Mouse (Mus musculus): ENCODE measurements around the gene Pitpnm1.

The Pitpnm1 gene

GRCm38 (mm10) chr19:4094774-4095303 is 5.0 kb upstream of the Pitpnm1 start:
- DNase-seq (ENCODE audit: low read depth, low spot score) = no peak

- no peak for DNase-seq (ENCODE audit: low read depth, low spot score)
These were observed 4.0 kb upstream of the Pitpnm1 start for GRCm38 (mm10) chr19:4095802-4096201.

DNA sequence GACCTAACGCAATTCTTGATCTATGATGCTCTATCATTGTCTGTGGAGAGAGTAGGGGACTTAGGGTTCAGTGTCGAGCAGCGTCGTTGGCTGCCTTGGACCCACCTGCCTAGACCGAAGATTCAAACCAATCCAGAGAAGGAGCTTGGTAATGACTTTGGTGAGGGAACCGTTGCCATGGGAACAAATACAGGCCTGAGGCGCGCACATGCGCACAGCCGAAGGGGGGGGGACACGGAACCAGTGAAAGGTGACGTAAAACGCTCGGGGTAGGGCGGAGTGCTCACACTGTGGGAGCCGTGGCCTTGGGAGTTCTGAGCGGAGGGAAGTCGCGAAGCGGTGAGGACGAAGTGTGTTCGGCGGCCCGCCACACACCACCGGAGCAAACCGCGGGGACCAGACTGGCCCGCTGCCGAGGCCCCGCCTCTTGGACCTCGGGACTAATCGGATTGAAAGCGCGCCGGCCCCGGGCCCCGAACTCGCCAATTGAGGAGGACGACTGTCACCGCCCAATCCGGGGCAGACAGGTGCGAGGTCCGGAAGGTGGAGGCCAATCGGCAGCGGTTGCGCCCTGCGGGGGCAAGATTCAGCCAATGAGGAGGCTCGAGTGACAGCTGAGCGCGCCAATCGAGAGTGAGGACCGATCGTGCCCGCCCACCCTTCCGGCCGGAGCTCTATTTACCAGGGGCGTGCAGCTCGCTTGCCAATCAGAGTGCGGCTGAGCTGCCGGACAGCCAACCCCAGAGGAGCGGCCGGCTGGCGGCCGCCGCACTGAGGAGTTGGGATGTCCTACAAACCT is 3.0 kb upstream of the Pitpnm1 start, which contains the start of gene Cdk2ap2:
Cdk2ap2 (plus strand) TSS at position 541 of the 799 bp plus-strand sequence.
- peak; percentile 100 for DNase-seq (ENCODE audit: low read depth, low spot score)

DNA sequence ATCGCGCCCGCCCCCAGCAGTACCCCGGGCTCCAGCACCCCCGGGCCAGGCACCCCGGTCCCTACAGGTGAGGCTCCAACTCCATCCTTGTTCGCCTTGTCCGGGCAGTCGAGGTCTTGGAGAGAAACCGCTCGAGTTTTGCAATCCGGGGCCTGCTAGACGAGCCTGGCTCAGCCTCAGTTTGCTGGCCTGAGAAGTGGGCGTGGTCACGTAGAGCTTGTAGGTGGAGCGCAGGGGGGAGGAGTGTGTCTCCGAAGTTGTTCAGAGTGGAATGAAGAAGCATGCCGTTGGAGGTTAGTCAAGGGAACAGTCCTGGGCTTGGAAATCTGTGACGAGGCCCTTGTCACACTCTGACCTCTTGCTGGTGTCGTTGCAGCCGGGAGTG is 2.4 kb upstream of the Pitpnm1 start:
- DNase-seq (ENCODE audit: low read depth, low spot score) = peak; percentile 96

- DNase-seq (ENCODE audit: low read depth, low spot score) = no peak
These were observed 1.4 kb upstream of the Pitpnm1 start for GRCm38 (mm10) chr19:4098426-4098825.

DNA sequence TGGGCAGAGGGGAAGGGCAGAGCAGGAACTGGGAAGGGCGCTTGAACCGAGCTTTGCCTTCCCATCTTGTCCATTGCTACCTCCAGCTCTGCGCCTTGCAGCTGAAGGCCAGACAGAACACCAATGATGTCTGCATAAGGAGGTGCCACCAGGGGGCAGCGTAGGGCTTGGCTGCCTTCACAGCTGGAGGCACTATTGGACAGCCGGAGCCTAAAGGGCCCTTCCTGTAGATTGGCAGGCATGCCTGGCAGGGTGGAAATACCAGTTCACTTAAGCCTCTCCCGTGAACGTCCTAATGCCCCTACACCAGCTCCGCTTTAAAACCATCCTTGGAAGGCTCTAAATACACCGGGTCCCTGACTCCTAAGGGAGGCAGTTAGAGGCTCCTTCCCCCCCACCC is 742 bp upstream of the Pitpnm1 start:
- peak; percentile 92 for DNase-seq (ENCODE audit: low read depth, low spot score)

- DNase-seq (ENCODE audit: low read depth, low spot score) = peak; percentile 63
These were observed 992 bp downstream of the Pitpnm1 start for GRCm38 (mm10) chr19:4100718-4101261.

DNA sequence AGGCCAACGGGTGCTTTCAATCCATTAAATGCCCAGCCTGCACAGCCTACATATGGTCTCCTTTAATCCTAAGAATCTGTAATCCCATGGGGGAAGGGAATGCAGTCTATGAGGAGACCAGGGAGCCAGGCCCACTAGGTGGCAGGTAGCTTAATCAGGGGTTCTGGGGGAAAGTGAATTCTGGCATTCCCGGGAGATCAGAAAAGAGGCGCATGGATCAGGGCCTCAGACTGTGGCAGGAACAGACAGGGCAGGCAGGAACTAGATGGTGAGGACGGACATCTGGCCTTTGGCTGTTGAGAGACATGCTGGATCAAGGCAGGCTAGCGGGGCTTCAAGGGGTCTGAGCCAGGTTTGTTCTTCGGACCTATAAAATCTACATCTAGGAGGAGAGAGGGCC is 1.7 kb downstream of the Pitpnm1 start:
- no peak for DNase-seq (ENCODE audit: low read depth, low spot score)

DNA sequence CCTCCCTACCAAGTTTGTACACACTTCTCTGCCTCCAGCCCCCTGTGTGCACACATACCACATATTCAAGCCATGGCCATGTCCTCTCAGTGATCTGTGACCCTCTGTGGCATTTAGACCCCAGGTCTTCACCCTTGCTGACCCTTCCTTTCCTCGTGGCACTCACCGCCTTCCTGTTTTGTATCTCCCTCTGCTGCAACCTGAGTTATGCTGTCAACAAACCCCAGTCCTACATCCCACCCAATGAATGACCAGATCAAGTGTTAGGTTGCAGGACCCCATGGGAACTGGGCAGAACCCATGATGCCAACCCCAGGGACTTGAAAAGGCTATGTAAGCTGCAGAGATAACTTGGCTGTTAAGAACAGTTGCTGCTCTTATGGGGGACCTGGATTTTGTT is 2.3 kb downstream of the Pitpnm1 start:
- DNase-seq (ENCODE audit: low read depth, low spot score) = no peak

DNA sequence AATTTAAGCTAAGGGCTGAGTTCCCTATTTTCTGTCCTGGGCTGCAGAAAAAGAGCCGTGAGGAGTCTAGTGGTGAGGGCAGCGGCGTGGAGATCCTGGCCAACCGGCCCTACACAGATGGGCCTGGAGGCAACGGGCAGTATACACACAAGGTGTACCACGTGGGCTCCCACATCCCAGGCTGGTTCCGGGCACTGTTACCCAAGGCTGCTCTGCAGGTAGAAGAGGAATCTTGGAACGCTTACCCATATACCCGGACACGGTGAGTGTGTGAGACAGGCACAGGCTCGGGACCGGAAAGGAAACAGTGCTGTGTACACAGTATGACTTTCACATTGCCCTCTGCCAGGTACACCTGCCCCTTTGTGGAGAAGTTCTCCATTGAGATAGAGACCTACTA is 2.8 kb downstream of the Pitpnm1 start:
- no peak for DNase-seq (ENCODE audit: low read depth, low spot score)

GRCm38 (mm10) chr19:4103294-4103693 is 3.5 kb downstream of the Pitpnm1 start:
- DNase-seq (ENCODE audit: low read depth, low spot score) = no peak

DNA sequence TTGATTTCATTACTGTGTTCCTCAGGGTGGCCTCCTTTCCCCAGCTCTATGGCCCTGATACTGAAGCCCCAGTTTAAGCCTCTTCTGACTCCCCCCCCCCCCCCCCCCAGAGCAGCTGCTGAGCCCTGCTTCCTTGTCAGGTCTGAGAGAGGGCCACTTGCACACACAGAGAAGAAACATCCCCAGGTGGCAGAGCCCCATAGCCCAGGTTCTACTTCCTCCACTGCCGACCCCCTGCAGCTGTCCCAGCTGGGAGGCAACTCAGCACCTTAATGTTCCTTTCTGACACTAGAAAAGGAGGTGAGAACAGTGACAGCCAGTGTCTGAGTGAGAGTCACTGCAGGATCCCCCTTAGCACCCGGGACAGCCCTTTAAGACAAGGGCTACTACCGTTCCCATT is 4.0 kb downstream of the Pitpnm1 start:
- DNase-seq (ENCODE audit: low read depth, low spot score) = no peak

GRCm38 (mm10) chr19:4104675-4105194 is 4.9 kb downstream of the Pitpnm1 start:
- no peak for DNase-seq (ENCODE audit: low read depth, low spot score)

DNA sequence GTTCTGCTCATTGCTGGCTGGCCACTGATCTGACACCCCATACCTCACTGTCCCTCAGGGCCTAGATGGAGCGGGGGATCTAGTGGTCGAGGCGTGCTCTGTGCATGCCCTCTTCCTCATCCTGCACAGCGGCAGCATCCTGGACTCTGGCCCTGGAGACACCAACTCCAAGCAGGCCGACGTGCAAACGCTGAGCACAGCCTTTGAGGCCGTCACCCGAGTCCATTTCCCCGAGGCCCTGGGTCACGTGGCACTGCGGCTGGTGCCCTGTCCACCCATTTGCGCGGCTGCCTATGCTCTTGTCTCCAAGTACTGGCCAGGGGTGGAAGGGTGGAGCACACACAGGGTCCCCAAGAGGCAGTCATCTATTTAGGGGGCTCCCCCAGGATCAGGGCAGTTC is 6.9 kb downstream of the Pitpnm1 start:
- no peak for DNase-seq (ENCODE audit: low read depth, low spot score)

GRCm38 (mm10) chr19:4108535-4108934 is 8.7 kb downstream of the Pitpnm1 start:
- no peak for DNase-seq (ENCODE audit: low read depth, low spot score)

GRCm38 (mm10) chr19:4112063-4112960 is 12.5 kb downstream of the Pitpnm1 start:
- DNase-seq (ENCODE audit: low read depth, low spot score) = no peak

GRCm38 (mm10) chr19:4113186-4113805 is 13.5 kb downstream of the Pitpnm1 start:
- no peak for DNase-seq (ENCODE audit: low read depth, low spot score)

DNA sequence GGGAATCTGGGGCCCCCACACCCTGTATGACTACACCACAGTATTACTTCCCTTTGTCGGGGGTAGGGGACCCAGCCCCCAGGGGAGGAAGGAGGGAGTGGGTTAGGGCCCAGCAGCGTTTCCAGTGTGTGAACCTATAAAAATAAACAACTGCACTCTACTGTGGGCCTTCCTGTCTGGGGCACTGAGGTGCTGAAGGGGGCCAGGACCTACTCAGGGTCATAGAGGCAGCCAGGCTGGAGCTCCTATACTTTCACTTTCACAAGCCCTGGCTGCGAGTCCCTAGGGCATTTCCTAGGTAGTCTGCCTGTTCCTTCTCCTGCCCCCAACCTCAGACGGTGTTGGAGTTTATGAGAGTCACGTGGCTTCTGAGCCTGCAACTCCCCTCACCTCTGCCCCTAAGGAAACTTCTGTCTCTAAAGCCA is 14.0 kb downstream of the Pitpnm1 start:
- DNase-seq (ENCODE audit: low read depth, low spot score) = no peak

DNA sequence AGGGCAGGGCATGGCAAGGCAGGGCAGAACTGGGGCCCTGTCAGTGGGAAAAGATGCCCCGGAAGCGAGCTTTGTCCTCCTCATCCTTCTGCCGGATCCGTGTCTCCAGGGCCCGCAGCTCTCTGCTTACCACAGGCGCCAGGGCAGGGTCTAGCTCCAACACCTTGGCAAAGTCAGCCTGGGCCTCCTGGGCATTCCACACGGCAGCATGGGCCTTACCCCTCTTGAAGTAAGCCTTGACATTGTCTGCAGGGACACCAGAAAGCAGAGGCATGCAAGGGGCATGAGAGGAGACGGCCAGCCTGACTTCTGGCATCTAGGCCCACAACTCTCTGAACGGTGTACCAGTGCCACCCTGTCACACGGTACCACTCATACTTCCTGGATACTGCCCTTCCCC is 14.8 kb downstream of the Pitpnm1 start:
- DNase-seq (ENCODE audit: low read depth, low spot score) = no peak

GRCm38 (mm10) chr19:4115144-4115543 is 15.3 kb downstream of the Pitpnm1 start:
- DNase-seq (ENCODE audit: low read depth, low spot score) = no peak

GRCm38 (mm10) chr19:4115816-4116215 is 16.0 kb downstream of the Pitpnm1 start:
- DNase-seq (ENCODE audit: low read depth, low spot score) = no peak

Measured in ZHBTc4 (cell line).